11 mouse cellular contexts compared by ENCODE assay signal in the genomic region with DNA sequence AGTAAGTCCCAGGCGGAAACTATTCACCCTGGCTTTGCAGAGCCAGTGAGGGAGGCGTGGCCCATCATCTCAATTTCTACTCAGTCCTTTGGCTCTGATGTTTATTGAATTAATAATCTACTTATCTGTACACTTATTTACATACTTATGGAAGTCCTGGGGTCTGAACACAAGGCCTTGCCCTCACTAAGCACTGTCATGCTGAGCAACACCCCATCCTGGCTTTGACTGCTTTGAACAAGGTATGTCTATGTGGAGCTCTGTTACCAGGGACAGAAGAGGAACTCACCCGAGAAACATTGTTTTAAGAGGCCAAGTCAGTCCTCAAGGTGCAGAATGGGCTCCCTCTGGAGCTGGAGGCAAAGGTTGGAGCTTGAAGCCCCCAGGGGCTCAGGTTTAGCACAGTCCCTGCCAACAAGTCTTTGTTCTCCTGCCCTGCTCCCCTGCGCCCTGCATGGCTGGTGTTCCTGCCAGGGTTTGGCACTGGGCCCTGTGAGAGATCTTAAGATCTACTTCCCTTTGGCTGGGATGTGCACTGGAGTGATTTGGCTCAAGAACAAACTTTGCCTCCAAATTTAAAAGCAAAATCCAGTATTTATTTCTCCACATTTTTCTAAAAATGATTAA. TPM values are rescaled to one million over a fixed set of nuclear protein-coding genes. Genes with fewer than 3 reads are reported as not detected.
DNase-seq lines count a peak whose midpoint lies in the region; ATAC-seq and TF ChIP-seq lines count a peak whose summit lies in the region.
"Had no signal": no experiment of that assay in that cellular context is flagged by ENCODE, and none has a peak within 500 bp of the region (broad histone marks: within the 10 kb centered on the region; RNA-seq: fewer than 3 reads in every experiment).

No protein-coding gene starts in this region.

- no peaks in the 10 kb centered on the region for H3K9me3 ChIP-seq in forebrain, embryonic 11.5 days (ENCODE audit: control insufficient read depth, low read length)
- no peaks in the 10 kb centered on the region for H3K9me3 ChIP-seq in forebrain, postnatal 0 days (ENCODE audit: low read length)
- H3K9me3 ChIP-seq in midbrain, embryonic 14.5 days (ENCODE audit: control insufficient read depth, low read length) = no peaks in the 10 kb centered on the region
- no peaks in the 10 kb centered on the region for H3K9me3 ChIP-seq in midbrain, embryonic 10.5 days (replicated peaks)
- no peaks in the 10 kb centered on the region for H3K9me3 ChIP-seq in stomach, embryonic 15.5 days

- H3K27ac ChIP-seq in forebrain, embryonic 11.5 days (ENCODE audit: low read depth, low read length) = no peak overlapping the region
- H3K27ac ChIP-seq in forebrain, postnatal 0 days (ENCODE audit: low read depth, low read length) = no peak overlapping the region
- H3K27ac ChIP-seq in midbrain, embryonic 14.5 days (replicated peaks; ENCODE audit: low read depth, low read length) = no peak overlapping the region
- H3K27ac ChIP-seq in midbrain, embryonic 10.5 days (replicated peaks) = no peak overlapping the region
- H3K27ac ChIP-seq in stomach, embryonic 15.5 days = 0 out of 2 replicates have a peak overlapping the region, but pooled peaks have one; percentile 5

- H3K27me3 ChIP-seq in forebrain, embryonic 11.5 days (ENCODE audit: control insufficient read depth, insufficient read depth, low read length) = peaks cover 5% of the 10 kb centered on the region; the same call in 1 of the 2 replicates
- no peaks in the 10 kb centered on the region for H3K27me3 ChIP-seq in forebrain, postnatal 0 days (ENCODE audit: insufficient read depth, low read length)
- H3K27me3 ChIP-seq in midbrain, embryonic 14.5 days (ENCODE audit: control insufficient read depth, insufficient read depth, low read length) = no peaks in the 10 kb centered on the region
- H3K27me3 ChIP-seq in midbrain, embryonic 10.5 days (ENCODE audit: low read depth, poor library complexity, severe bottlenecking) = peaks cover 47% of the 10 kb centered on the region
- no peaks in the 10 kb centered on the region for H3K27me3 ChIP-seq in stomach, embryonic 15.5 days (replicated peaks)

- no peaks in the 10 kb centered on the region for H3K4me1 ChIP-seq in forebrain, embryonic 11.5 days (replicated peaks; ENCODE audit: control insufficient read depth, insufficient read depth, low read length)
- H3K4me1 ChIP-seq in forebrain, postnatal 0 days (ENCODE audit: insufficient read depth) = no peaks in the 10 kb centered on the region
- H3K4me1 ChIP-seq in midbrain, embryonic 14.5 days (ENCODE audit: control insufficient read depth, insufficient read depth, low read length) = no peaks in the 10 kb centered on the region
- H3K4me1 ChIP-seq in midbrain, embryonic 10.5 days = peaks cover 19% of the 10 kb centered on the region
- peaks cover 19% of the 10 kb centered on the region for H3K4me1 ChIP-seq in stomach, embryonic 15.5 days

- no peak for DNase-seq in forebrain, embryonic 11.5 days (ENCODE audit: low spot score)
- no peak for DNase-seq in forebrain, postnatal 0 days
- peak; percentile 37 for DNase-seq in midbrain, embryonic 14.5 days
- no peak for DNase-seq in midbrain, embryonic 10.5 days (ENCODE audit: low spot score)
- peak; percentile 89 for DNase-seq in kidney, postnatal 14 days
- no peak for DNase-seq in layer of hippocampus, adult 8-10 months (ENCODE audit: low spot score in 2 of 2)
- DNase-seq in thymus, postnatal 36 days = no peak

- WGBS in forebrain, embryonic 11.5 days = 44% methylated on average over 4 of the region's 4 CpGs
- 34% methylated on average over 4 of the region's 4 CpGs for WGBS in forebrain, postnatal 0 days
- 45% methylated on average over 4 of the region's 4 CpGs for WGBS in midbrain, embryonic 14.5 days
- WGBS in midbrain, embryonic 10.5 days = 56% methylated on average over 4 of the region's 4 CpGs
- WGBS in stomach, embryonic 15.5 days = 69% methylated on average over 4 of the region's 4 CpGs

- H3K36me3 ChIP-seq in forebrain, embryonic 11.5 days (ENCODE audit: control insufficient read depth, insufficient read depth, low read length) = no peaks in the 10 kb centered on the region
- no peaks in the 10 kb centered on the region for H3K36me3 ChIP-seq in forebrain, postnatal 0 days (ENCODE audit: insufficient read depth)
- no peaks in the 10 kb centered on the region for H3K36me3 ChIP-seq in midbrain, embryonic 14.5 days (ENCODE audit: control insufficient read depth, insufficient read depth, low read length)
- no peaks in the 10 kb centered on the region for H3K36me3 ChIP-seq in midbrain, embryonic 10.5 days
- H3K36me3 ChIP-seq in stomach, embryonic 15.5 days = no peaks in the 10 kb centered on the region

- H3K4me3 ChIP-seq in forebrain, embryonic 11.5 days (ENCODE audit: low read depth, low read length) = no peak overlapping the region
- no peak overlapping the region for H3K4me3 ChIP-seq in forebrain, postnatal 0 days (ENCODE audit: low read depth, low read length)
- no peak overlapping the region for H3K4me3 ChIP-seq in midbrain, embryonic 14.5 days (replicated peaks; ENCODE audit: low read depth, low read length)
- no peak overlapping the region for H3K4me3 ChIP-seq in midbrain, embryonic 10.5 days
- H3K4me3 ChIP-seq in stomach, embryonic 15.5 days (replicated peaks) = no peak overlapping the region

- ATAC-seq in forebrain, embryonic 11.5 days (replicated peaks; ENCODE audit: low FRiP score) = peak; percentile 60
- no peak for ATAC-seq in forebrain, postnatal 0 days
- no peak for ATAC-seq in midbrain, embryonic 14.5 days (ENCODE audit: low FRiP score, low TSS enrichment)
- ATAC-seq in stomach, embryonic 15.5 days (ENCODE audit: insufficient read depth, low FRiP score, low read depth) = no peak

- TF ChIP-seq CTCF in forebrain, postnatal 0 days (IDR thresholded peaks at IDR 0.05; ENCODE audit: low read depth) = no peak

- no peak overlapping the region for H3K4me2 ChIP-seq in forebrain, embryonic 11.5 days (ENCODE audit: low read depth, low read length, severe bottlenecking)
- H3K4me2 ChIP-seq in forebrain, postnatal 0 days (ENCODE audit: low read depth) = no peak overlapping the region
- H3K4me2 ChIP-seq in midbrain, embryonic 14.5 days (ENCODE audit: low read length) = no peak overlapping the region
- no peak overlapping the region for H3K4me2 ChIP-seq in stomach, embryonic 15.5 days

- no peak overlapping the region for H3K9ac ChIP-seq in forebrain, embryonic 11.5 days (ENCODE audit: low read length)
- H3K9ac ChIP-seq in forebrain, postnatal 0 days = no peak overlapping the region
- H3K9ac ChIP-seq in midbrain, embryonic 14.5 days (replicated peaks; ENCODE audit: low read length) = no peak overlapping the region
- H3K9ac ChIP-seq in stomach, embryonic 15.5 days = no peak overlapping the region

RNA-seq across cellular contexts. Expression of a gene that starts 13.0 kb away (rescaled TPM):
- polyA plus RNA-seq in forebrain, embryonic 11.5 days (2014; fragmentation: Nextera tagmentation; extraction: Ambion mirVana) = 0.48 and 0.53 TPM in 2 replicates
- total RNA-seq in forebrain, postnatal 0 days (2014; rRNA removed) = 9.5 and 10.7 TPM in 2 replicates
- 0.94 and 1.2 TPM in 2 replicates for polyA plus RNA-seq in forebrain, postnatal 0 days (2015; fragmentation: Nextera tagmentation; extraction: Ambion mirVana)
- polyA plus RNA-seq in midbrain, embryonic 14.5 days (2014; fragmentation: Nextera tagmentation; extraction: Ambion mirVana) = 0.40 and 1.1 TPM in 2 replicates
- 0.57 and 0.62 TPM in 2 replicates for polyA plus RNA-seq in midbrain, embryonic 10.5 days (2016; fragmentation: Nextera tagmentation; extraction: Ambion mirVana)
- polyA plus RNA-seq in stomach, embryonic 15.5 days (2015; fragmentation: Nextera tagmentation; extraction: Ambion mirVana) = 2.0 and 2.5 TPM in 2 replicates
- 1 to 10 TPM; 7.2 to 8.9 (median 8.4) TPM for total RNA-seq in layer of hippocampus, adult 8-10 months (2022)
- total RNA-seq: megakaryocyte-erythroid progenitor cell, adult 5-6 weeks had no signal

RNA-seq across cellular contexts. Expression of a gene that starts 23.8 kb away (rescaled TPM):
- 89.7 and 96.4 TPM in 2 replicates for polyA plus RNA-seq in forebrain, embryonic 11.5 days (2014; fragmentation: Nextera tagmentation; extraction: Ambion mirVana)
- 60.1 and 65.5 TPM in 2 replicates for total RNA-seq in forebrain, postnatal 0 days (2014; rRNA removed)
- 138 and 139 TPM in 2 replicates for polyA plus RNA-seq in forebrain, postnatal 0 days (2015; fragmentation: Nextera tagmentation; extraction: Ambion mirVana)
- 111 and 112 TPM in 2 replicates for polyA plus RNA-seq in midbrain, embryonic 14.5 days (2014; fragmentation: Nextera tagmentation; extraction: Ambion mirVana)
- 85.7 and 93.7 TPM in 2 replicates for polyA plus RNA-seq in midbrain, embryonic 10.5 days (2016; fragmentation: Nextera tagmentation; extraction: Ambion mirVana)
- polyA plus RNA-seq in stomach, embryonic 15.5 days (2015; fragmentation: Nextera tagmentation; extraction: Ambion mirVana) = 256 and 262 TPM in 2 replicates
- 100 to 1,000 TPM; 104 to 131 (median 119) TPM for total RNA-seq in layer of hippocampus, adult 8-10 months (2022)

RNA-seq across cellular contexts. Expression of a gene that starts 58.9 kb away (rescaled TPM):
- polyA plus RNA-seq in forebrain, embryonic 11.5 days (2014; fragmentation: Nextera tagmentation; extraction: Ambion mirVana) = 0.15 TPM in 1 of 2 replicates, not detected in the other
- total RNA-seq in forebrain, postnatal 0 days (2014; rRNA removed) = 0.15 and 0.24 TPM in 2 replicates
- polyA plus RNA-seq in forebrain, postnatal 0 days (2015; fragmentation: Nextera tagmentation; extraction: Ambion mirVana) = 0.11 and 0.45 TPM in 2 replicates
- polyA plus RNA-seq in midbrain, embryonic 14.5 days (2014; fragmentation: Nextera tagmentation; extraction: Ambion mirVana) = 0.13 and 0.28 TPM in 2 replicates
- polyA plus RNA-seq in midbrain, embryonic 10.5 days (2016; fragmentation: Nextera tagmentation; extraction: Ambion mirVana) = 0.11 TPM in 1 of 2 replicates, not detected in the other
- 0.83 and 2.0 TPM in 2 replicates for polyA plus RNA-seq in stomach, embryonic 15.5 days (2015; fragmentation: Nextera tagmentation; extraction: Ambion mirVana)
- under 1 TPM in 1 of 4 experiments, not detected in 3; 0.19 TPM for total RNA-seq in layer of hippocampus, adult 8-10 months (2022)
- total RNA-seq: hematopoietic stem cell, adult 5-6 weeks; megakaryocyte-erythroid progenitor cell, adult 5-6 weeks had no signal
- polyA plus RNA-seq: embryonic facial prominence, embryonic 11.5 days had no signal

Comparison
In these comparisons a context has a peak if more than half of its experiments do, and no peak if none do; other contexts are left out.
1. DNase-seq: peak in midbrain, embryonic 14.5 days (single experiment) and kidney, postnatal 14 days (single experiment); none in forebrain, embryonic 11.5 days (single experiment), forebrain, postnatal 0 days (single experiment), midbrain, embryonic 10.5 days (single experiment), layer of hippocampus, adult 8-10 months (0 of 2) and thymus, postnatal 36 days (0 of 2).